Mouse (Mus musculus): ENCODE measurements around the gene Pak3. TPM values are rescaled to one million over a fixed set of nuclear protein-coding genes. Genes with fewer than 3 reads are reported as not detected.
"Not testable (repeated sequence)": the region's sequence is repeated elsewhere in the genome, so short reads cannot be mapped to it uniquely, and the experiment has no call there.

Gene Pak3
- polyA plus RNA-seq (2016; fragmentation: Nextera tagmentation; extraction: Ambion mirVana) = 73.4 and 78.4 TPM in 2 replicates

DNA sequence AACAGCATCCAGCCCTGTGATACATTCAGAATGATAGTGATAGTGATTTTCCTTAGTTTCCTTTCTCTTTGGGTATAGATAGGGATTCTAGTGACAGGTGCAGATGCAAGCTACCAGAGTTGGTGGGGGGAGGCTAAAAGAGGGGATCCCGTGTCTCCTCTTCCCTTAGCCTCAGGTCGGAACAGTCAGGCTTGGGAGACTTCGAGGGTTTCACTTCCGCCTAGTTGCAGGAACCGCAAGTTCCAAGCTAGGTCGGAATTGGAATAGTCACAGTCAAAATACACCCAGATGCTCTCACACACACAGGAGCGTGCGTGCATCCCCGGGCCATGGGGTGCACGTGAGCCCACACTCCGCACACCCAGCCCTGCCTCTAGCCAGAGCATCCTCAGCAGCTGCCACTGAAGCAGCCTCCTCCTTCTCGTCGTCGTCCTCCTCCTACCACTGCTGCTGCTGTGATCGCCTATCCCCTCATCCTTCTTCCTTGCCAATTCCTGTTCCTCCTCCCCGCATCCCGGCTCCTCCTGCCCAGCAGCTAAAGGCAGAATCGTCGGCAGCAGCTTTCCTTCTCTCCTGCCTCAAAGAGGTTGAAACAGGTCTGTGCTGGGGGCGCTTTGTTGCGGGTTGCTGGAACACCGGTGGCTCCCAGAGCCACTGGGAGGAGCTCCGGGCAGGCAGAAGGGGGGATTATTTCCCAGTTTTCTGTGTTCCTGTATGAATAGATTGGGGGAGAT lies at the start of gene Pak3:
Gene Pak3 (plus strand): TSS at position 424 of the 734 bp plus-strand sequence.
- Histone ChIP-seq H3K36me3 (no peaks in the 10 kb centered on the region), H3K27ac (peak within 1 kb of the TSS; percentile 57; the same call in 1 of the 2 replicates), H3K4me1 (no peaks in the 10 kb centered on the region), H3K9me3 (no peaks in the 10 kb centered on the region), H3K4me2 (replicated peaks) (peak within 1 kb of the TSS; percentile 54), H3K27me3 (replicated peaks) (no peaks in the 10 kb centered on the region), H3K9ac (peak within 1 kb of the TSS; percentile 56), H3K4me3 (peak within 1 kb of the TSS; percentile 36)
- ATAC-seq (ENCODE audit: low FRiP score, low read depth) = peak; percentile 91
- WGBS = 16% methylated on average over 23 of the region's 23 CpGs

DNA sequence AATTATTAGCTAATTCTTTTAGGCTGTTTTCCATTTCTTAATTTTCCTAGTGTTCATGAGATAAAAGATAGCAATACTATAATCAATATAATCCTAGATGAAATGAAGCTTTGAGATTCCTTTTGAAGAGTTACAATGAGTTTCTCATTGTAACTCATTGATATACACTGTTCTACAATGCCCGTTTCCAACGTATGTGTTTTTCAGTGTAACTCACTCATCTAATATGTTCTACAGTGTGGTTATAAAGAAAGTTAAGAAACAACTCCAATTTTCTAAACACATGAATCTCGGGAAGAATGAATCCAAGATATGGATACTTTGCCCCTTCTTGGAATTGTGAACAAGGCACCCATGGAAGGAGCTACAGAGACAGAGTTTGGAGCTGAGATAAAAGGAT lies 35.5 kb upstream of the Pak3 start:
- Histone ChIP-seq H3K27me3 (replicated peaks) (no peaks in the 10 kb centered on the region), H3K4me3 (no peak overlapping the region), H3K9ac (no peak overlapping the region), H3K36me3 (no peaks in the 10 kb centered on the region), H3K4me2 (replicated peaks) (no peak overlapping the region), H3K27ac (no peak overlapping the region), H3K4me1 (no peaks in the 10 kb centered on the region), H3K9me3 (no peaks in the 10 kb centered on the region)
- WGBS = 79% methylated on average over 3 of the region's 3 CpGs
- peak; percentile 100 for ATAC-seq (ENCODE audit: low FRiP score, low read depth)

DNA sequence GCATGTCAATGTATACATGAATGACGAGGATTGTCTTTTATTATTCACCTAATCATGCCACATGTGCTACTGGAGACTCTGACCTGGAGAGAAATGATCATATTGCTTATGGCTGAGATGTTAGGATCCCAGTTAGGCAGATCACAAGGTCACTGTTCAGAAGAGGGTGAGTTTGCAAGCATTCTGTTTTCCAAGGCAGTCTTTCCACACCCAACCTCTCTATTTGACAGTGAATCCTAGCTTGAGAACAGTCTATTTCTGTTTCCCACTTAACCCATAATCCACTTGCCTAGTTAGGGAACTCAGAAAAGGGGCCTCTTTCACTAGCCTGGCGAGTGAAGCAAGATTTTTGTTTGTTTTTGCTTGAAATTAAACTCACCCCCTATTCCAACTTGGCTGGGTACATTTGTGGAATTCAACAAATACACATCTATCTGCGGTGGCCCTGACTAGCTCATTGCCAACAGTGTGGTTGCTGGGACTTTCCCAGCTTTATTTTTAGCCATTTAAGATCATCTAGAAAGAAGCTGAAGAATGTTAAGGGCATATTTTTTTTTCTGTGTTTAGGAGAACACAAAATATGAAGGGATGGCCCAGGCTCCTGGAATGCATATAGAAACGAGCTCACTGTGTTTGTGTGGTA lies 17.2 kb upstream of the Pak3 start:
- 65% methylated on average over 4 of the region's 4 CpGs for WGBS
- Histone ChIP-seq H3K27ac (no peak overlapping the region), H3K27me3 (replicated peaks) (no peaks in the 10 kb centered on the region), H3K9me3 (no peaks in the 10 kb centered on the region), H3K9ac (no peak overlapping the region), H3K4me3 (no peak overlapping the region), H3K36me3 (no peaks in the 10 kb centered on the region), H3K4me2 (replicated peaks) (no peak overlapping the region), H3K4me1 (no peaks in the 10 kb centered on the region)
- ATAC-seq (ENCODE audit: low FRiP score, low read depth) = no peak

DNA sequence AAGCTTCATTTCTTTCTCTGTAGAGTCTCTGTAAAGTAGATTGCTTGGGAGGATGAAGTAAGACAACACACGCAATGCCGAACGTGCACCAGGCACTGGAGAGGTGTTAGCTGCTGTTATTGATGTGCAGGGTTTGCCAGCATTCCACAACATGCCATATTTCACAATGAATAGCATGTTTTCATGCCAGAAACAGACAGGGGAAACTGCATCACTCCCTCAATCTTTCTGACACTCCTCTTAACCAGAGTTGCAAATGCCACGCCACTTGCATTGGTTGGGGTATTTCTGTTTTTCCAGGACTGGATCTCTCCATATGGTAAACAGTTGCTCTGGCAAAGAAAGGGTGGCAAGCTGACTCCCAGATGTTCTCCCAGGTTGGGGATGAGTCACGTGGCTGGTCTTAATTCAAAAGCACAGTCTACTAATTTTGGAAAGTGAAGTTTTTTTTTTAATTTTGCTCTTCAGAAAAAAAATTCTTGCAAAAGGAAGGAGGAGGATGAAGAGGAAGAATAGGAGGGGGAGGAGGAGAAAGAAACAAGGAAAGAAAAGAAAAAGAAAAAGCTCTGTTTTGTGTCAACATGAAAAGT lies 16.5 kb upstream of the Pak3 start:
- no peak overlapping the region for H3K4me3 ChIP-seq
- H3K27me3 ChIP-seq (replicated peaks) = no peaks in the 10 kb centered on the region
- no peaks in the 10 kb centered on the region for H3K9me3 ChIP-seq
- no peak overlapping the region for H3K9ac ChIP-seq
- no peak overlapping the region for H3K27ac ChIP-seq
- H3K4me1 ChIP-seq = no peaks in the 10 kb centered on the region
- H3K4me2 ChIP-seq (replicated peaks) = no peak overlapping the region
- ATAC-seq (ENCODE audit: low FRiP score, low read depth) = no peak
- H3K36me3 ChIP-seq = no peaks in the 10 kb centered on the region
- 72% methylated on average over 5 of the region's 5 CpGs for WGBS

DNA sequence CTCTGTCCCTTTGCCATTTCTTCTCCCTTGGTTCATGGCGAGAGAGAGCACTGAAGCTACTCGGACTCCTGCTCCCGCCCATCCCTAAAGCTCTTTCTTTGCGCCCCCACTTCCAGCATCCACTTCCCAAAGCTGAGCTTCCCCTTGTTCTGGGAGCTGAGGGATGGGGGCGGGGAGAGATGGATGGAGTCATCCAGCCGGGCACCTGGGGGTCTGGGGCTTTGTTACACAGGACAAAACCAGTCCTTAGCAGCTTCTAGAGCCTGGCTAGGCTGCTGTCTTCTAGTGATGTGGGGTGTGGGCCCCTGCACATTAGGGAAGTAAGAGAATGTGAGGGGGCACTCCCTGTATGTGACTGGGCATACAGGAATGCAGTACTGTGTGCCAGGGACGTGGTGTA lies 526 bp downstream of the Pak3 start:
- Histone ChIP-seq H3K9ac (peak overlapping the region; percentile 56), H3K36me3 (no peaks in the 10 kb centered on the region), H3K27me3 (replicated peaks) (no peaks in the 10 kb centered on the region), H3K27ac (peak overlapping the region; percentile 57; the same call in 1 of the 2 replicates), H3K4me2 (replicated peaks) (peak overlapping the region; percentile 54), H3K4me1 (no peaks in the 10 kb centered on the region), H3K4me3 (peak overlapping the region; percentile 36), H3K9me3 (no peaks in the 10 kb centered on the region)
- 20% methylated on average over 6 of the region's 7 CpGs for WGBS
- ATAC-seq (ENCODE audit: low FRiP score, low read depth) = peak; percentile 89

DNA sequence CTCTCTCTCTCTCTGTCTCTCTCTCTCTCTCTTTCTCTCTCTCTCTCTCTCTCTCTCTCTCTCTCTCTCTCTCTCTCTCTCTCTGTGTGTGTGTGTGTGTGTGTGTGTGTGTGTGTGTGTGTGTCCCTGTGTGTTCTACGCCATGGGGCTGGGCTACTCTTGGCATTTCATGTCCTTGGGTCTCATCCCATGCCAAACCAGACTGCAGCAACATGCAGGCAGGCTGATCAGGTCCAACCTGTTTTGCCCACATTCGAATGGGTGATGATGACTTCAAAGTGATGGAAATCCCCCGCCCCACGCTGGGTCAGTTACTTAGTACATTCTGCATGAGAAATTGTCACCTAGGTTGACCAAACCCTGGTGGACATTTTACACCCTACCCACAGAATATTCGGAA lies 1.1 kb downstream of the Pak3 start:
- not testable (repeated sequence) for H3K27ac ChIP-seq; H3K4me3 ChIP-seq; H3K9me3 ChIP-seq; H3K36me3 ChIP-seq; H3K27me3 ChIP-seq (replicated peaks); ATAC-seq (ENCODE audit: low FRiP score, low read depth); H3K4me1 ChIP-seq; H3K9ac ChIP-seq
- WGBS = 82% methylated on average over 4 of the region's 5 CpGs
- H3K4me2 ChIP-seq (replicated peaks) = peak overlapping the region; percentile 54

DNA sequence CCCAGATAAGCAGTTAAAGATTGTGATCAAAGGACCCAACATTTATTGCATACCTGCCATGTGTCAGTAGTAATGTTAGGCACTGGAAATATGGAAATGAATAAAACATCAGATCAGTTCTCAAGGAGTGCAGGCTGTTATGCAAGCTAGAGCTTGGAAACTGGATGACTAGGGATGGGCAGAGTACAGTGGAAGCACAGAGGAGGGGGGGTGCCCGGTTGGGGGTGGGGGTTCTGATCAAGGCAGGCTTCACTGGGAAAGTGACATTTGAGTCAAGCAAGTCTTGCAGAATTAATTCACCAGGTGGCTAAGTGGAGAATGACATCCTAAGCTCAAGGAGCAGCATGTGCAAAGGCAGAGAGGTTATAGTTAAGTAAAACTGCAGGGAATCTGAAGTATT lies 1.8 kb downstream of the Pak3 start:
- Histone ChIP-seq H3K4me1 (no peaks in the 10 kb centered on the region), H3K27ac (no peak overlapping the region), H3K4me3 (no peak overlapping the region), H3K9ac (no peak overlapping the region), H3K4me2 (replicated peaks) (no peak overlapping the region), H3K9me3 (no peaks in the 10 kb centered on the region), H3K36me3 (no peaks in the 10 kb centered on the region), H3K27me3 (replicated peaks) (no peaks in the 10 kb centered on the region)
- WGBS = 61% methylated on average over 1 of the region's 1 CpGs
- ATAC-seq (ENCODE audit: low FRiP score, low read depth) = no peak

DNA sequence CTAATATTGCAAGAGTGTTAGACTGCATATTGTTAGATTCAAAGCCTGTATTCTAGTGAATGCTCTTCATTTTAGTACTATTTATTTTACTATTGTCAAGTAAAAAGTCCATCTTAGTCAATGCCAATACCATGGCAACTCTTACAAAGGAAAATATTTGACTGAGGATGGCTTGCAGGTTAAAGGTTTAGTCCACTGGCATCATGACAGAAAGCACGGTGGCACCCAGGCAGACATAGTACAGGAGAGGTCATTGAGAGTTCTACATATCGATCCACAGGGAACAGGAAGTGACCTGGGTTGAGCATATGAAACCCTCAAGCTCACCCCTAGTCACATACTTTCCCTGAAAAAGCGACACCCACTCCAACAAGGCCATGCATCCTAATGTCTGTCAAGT lies 13.9 kb downstream of the Pak3 start:
- no peaks in the 10 kb centered on the region for H3K36me3 ChIP-seq
- WGBS = 88% methylated on average over 3 of the region's 3 CpGs
- no peaks in the 10 kb centered on the region; the same call in 1 of the 2 replicates for H3K27me3 ChIP-seq (replicated peaks)
- no peaks in the 10 kb centered on the region for H3K4me1 ChIP-seq
- no peak overlapping the region for H3K9ac ChIP-seq
- no peak overlapping the region for H3K4me3 ChIP-seq
- H3K27ac ChIP-seq = no peak overlapping the region
- ATAC-seq (ENCODE audit: low FRiP score, low read depth) = no peak
- no peaks in the 10 kb centered on the region for H3K9me3 ChIP-seq
- no peak overlapping the region for H3K4me2 ChIP-seq (replicated peaks)

DNA sequence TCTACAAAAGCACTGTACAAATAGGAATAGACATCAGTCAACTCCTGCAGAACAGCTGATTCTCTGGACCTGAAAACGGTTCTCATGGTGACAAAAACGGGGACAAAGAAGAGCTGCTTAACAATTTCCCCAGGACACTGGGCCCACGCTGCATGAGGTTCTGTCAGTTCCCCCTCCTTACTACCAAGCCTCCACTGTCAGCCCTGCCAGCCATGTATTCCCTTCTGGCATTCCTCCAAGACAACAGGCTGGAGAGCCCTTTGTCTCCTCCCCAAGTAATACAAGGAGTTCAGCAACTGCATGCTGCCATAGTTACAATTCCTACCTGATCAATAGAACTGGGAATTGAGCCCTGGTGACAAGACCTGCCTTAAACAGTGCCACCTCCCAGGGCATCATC lies 15.2 kb downstream of the Pak3 start:
- Histone ChIP-seq H3K9me3 (no peaks in the 10 kb centered on the region), H3K4me3 (no peak overlapping the region), H3K27me3 (replicated peaks) (no peaks in the 10 kb centered on the region), H3K4me1 (no peaks in the 10 kb centered on the region), H3K9ac (no peak overlapping the region), H3K27ac (no peak overlapping the region), H3K36me3 (no peaks in the 10 kb centered on the region), H3K4me2 (replicated peaks) (no peak overlapping the region)
- 81% methylated on average over 3 of the region's 3 CpGs for WGBS
- 0 out of 2 replicates have a peak, but pooled peaks have one; percentile 33 for ATAC-seq (ENCODE audit: low FRiP score, low read depth)

DNA sequence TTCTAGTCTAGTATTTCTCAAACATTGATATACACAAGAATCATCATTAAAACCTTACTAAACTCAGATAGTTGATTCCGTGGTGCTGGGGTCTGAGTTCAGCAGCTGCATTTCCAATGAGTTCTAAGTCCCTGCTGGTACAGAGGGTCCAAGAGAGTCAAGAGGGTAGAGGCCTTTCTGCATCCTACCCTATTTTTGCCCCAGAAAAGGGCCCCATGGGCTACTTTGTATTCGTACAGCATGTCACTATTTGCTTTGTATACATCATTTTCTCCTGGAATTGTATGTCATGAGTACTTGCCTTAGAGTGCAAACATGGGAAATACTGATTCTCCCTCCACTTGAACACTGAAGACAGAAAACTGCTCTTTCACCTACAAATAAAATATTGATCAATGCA lies 24.4 kb downstream of the Pak3 start:
- H3K9me3 ChIP-seq = no peaks in the 10 kb centered on the region
- WGBS = 47% methylated on average over 2 of the region's 2 CpGs
- H3K9ac ChIP-seq = no peak overlapping the region
- ATAC-seq (ENCODE audit: low FRiP score, low read depth) = peak; percentile 52
- H3K27ac ChIP-seq = no peak overlapping the region
- H3K27me3 ChIP-seq (replicated peaks) = no peaks in the 10 kb centered on the region
- H3K4me2 ChIP-seq (replicated peaks) = no peak overlapping the region
- H3K36me3 ChIP-seq = no peaks in the 10 kb centered on the region
- peaks cover 4% of the 10 kb centered on the region; the same call in 1 of the 2 replicates for H3K4me1 ChIP-seq
- H3K4me3 ChIP-seq = no peak overlapping the region

DNA sequence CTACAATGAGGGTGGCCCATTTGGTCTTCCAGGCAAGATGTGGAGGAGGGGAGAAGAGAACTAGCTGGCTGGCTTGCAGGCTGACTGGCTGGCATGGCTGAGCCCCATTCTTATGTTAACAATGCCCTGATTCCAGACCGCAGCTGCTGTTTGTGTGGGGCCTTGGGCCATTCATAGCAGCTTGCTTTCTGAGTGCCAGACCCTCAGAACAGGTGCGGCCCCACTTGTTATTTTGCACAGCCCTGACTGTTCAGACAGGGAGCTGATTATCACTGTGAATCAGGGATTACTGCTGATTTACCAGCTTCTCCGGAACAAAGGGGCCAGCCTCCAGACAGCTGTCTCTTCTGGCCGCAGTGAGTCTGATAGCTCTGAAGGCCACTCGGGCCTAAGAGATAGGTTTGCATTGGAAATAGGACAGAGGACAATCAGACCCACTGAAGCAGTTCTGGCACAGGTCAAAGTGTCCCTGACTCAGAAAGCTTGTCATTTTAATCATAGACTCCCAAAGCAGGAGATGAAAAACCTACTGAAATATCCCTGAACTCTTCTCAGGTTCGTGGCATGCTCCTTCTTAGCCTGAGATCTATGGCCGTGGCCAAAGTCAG lies 24.9 kb downstream of the Pak3 start:
- Histone ChIP-seq H3K9ac (no peak overlapping the region), H3K9me3 (no peaks in the 10 kb centered on the region), H3K27ac (0 out of 2 replicates have a peak overlapping the region, but pooled peaks have one; percentile 42), H3K36me3 (no peaks in the 10 kb centered on the region), H3K4me3 (no peak overlapping the region), H3K4me2 (replicated peaks) (no peak overlapping the region), H3K27me3 (replicated peaks) (no peaks in the 10 kb centered on the region), H3K4me1 (peaks cover 4% of the 10 kb centered on the region; the same call in 1 of the 2 replicates)
- 38% methylated on average over 7 of the region's 7 CpGs for WGBS
- ATAC-seq (ENCODE audit: low FRiP score, low read depth) = peak; percentile 98

DNA sequence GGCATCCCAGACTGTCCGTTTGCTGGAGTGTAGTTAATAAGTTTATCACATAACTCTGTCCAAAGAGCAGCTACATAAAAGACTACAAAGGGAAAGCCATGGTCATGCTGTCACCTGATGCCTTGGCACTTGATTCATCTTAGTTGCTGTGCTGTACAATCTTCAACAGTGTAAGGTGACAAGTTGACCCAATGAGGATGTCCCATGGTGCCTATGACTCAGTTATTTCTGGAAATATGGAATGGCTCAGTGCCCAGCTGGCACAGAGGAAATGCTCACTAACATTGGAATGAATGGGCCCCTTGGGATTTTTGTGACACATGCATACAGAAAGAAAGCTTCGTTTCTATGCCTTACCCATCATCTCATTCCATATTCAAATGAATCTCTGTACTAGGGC lies 55.3 kb downstream of the Pak3 start:
- ATAC-seq (ENCODE audit: low FRiP score, low read depth) = peak; percentile 44; the same call in 1 of the 2 replicates
- no peaks in the 10 kb centered on the region for H3K27me3 ChIP-seq (replicated peaks)
- no peak overlapping the region for H3K9ac ChIP-seq
- no peaks in the 10 kb centered on the region; the same call in 1 of the 2 replicates for H3K4me1 ChIP-seq
- no peak overlapping the region for H3K4me3 ChIP-seq
- no peak overlapping the region for H3K27ac ChIP-seq
- no peaks in the 10 kb centered on the region for H3K36me3 ChIP-seq
- 48% methylated on average over 2 of the region's 2 CpGs for WGBS
- H3K9me3 ChIP-seq = no peaks in the 10 kb centered on the region
- no peak overlapping the region for H3K4me2 ChIP-seq (replicated peaks)

All from neural tube, embryonic 12.5 days (tissue).